Mouse (Mus musculus): ENCODE measurements around the gene Skp1a.

DNA sequence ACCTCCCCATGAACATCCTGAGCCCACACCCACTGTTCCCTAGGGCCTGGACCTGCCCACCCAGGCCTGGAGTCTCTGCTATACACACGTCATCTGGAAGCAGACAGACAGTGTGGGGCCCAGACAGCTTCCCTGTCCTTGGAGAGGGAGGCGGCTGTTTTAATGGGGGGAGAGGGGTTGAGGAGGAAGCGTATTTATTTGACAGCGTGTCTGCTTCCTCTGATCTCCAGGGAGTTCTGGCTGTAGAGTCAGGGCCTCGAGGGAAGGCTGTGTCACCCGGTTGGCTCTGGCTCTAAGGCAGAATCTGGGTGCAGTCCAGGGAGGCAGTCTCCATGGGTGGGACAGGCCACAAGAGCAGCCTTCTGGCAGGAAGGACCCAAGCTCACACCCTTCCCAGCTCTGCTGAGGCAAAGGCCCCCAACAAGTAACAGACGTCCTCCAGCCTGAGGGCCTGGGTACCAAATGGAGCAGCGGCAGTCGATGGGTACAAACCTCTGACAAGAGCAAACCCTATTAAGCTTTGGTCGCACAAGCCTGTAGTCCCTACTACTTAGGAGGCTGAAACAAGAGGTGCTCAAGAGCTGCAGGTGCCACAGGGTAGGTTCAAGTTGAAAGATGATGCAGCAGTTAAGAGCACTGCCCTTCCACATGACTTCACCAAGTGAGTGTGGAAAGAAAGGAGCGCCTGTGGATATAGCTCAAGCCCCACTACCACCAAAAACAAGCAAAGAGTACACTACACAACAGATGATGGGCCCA, 41.6 kb downstream of the Skp1a start:
- no peak for TF ChIP-seq MAFK (IDR thresholded peaks at IDR 0.05; ENCODE audit: insufficient replicate concordance, low read length)
- TF ChIP-seq GABPA (IDR thresholded peaks at IDR 0.05; ENCODE audit: insufficient replicate concordance, low read depth, low read length) = no peak
- no peak for TF ChIP-seq CTCF (conservative IDR thresholded peaks at IDR 0.05 in 1 of 2, IDR thresholded peaks at IDR 0.05 in 1 of 2; ENCODE audit: low read depth in 2 of 2, low read length in 2 of 2)
- TF ChIP-seq SMC3 (IDR thresholded peaks at IDR 0.05; ENCODE audit: low read depth, low read length) = no peak
- no peak for TF ChIP-seq NRF1 (IDR thresholded peaks at IDR 0.05; ENCODE audit: low read depth, low read length)
- no peak for TF ChIP-seq ZMIZ1 (IDR thresholded peaks at IDR 0.05; ENCODE audit: low read depth, low read length)
- TF ChIP-seq MAX (IDR thresholded peaks at IDR 0.05; ENCODE audit: low read length) = no peak
- no peak for TF ChIP-seq TBP (conservative IDR thresholded peaks at IDR 0.05; ENCODE audit: low read depth, low read length)
- TF ChIP-seq ZNF384 (IDR thresholded peaks at IDR 0.05; ENCODE audit: low read depth, low read length) = no peak
